Mouse (Mus musculus) MEL (cell line): ENCODE data around the gene Map1lc3a.

Source experiments
- CHD2 ChIP-seq: IDR thresholded peaks from 2 replicates; pipeline ENCODE4 v1.6.1; 2011; ENCODE audit warnings: low read length, improper control_type of control experiment
- CTCF ChIP-seq, 3 experiments: IDR thresholded peaks in 2 of 3; conservative IDR thresholded peaks in 1 of 3; 2 replicates each; pipeline ENCODE4 v1.5.1; 2011 to 2012; ENCODE audit warnings: low read length in 3 of 3, low read depth in 2 of 3, mild to moderate bottlenecking in 2 of 3, improper control_type of control experiment in 1 of 3, inconsistent platforms in 1 of 3, mixed read lengths in 1 of 3, moderate library complexity in 1 of 3; ENCODE audit not compliant: control insufficient read depth in 1 of 3, insufficient read depth in 1 of 3, poor library complexity in 1 of 3, severe bottlenecking in 1 of 3
- MEF2A ChIP-seq: IDR thresholded peaks from 2 replicates; pipeline ENCODE4 v1.6.1; 2014; ENCODE audit warnings: low read depth, mild to moderate bottlenecking, inconsistent platforms, low read length, improper control_type of control experiment; ENCODE audit not compliant: poor library complexity, insufficient replicate concordance, severe bottlenecking; ENCODE audit errors: extremely low read depth

GRCm38 (mm10) chr2:155287456-155288250, 11.6 kb downstream of the Map1lc3a start:
- TF ChIP-seq CTCF (IDR thresholded peaks at IDR 0.05 in 2 of 3, conservative IDR thresholded peaks at IDR 0.05 in 1 of 3; ENCODE audit: control insufficient read depth in 1 of 3, insufficient read depth in 1 of 3, low read depth in 2 of 3, low read length in 3 of 3, poor library complexity in 1 of 3, severe bottlenecking in 1 of 3): no peak
- no peak for TF ChIP-seq MEF2A
- no peak for TF ChIP-seq CHD2
